Mouse (Mus musculus): ENCODE data around the gene Pef1. TPM values are rescaled to one million over a fixed set of nuclear protein-coding genes. Genes with fewer than 3 reads are reported as not detected.
A peak's percentile ranks its signal among the peaks of the same experiment; 100 is the strongest.

Pef1 gene
- polyA plus RNA-seq, 1 experiment from 2014 or later, result 68.6 TPM

- no peaks in the 10 kb centered on the region for H3K9me3 ChIP-seq (ENCODE audit: control insufficient read depth, low read length)
- no peak overlapping the region; the same call in 1 of the 2 replicates for H3K4me3 ChIP-seq (ENCODE audit: low read depth, low read length)
- H3K27me3 ChIP-seq (replicated peaks; ENCODE audit: control insufficient read depth, insufficient read depth, low read length), result peaks cover 8% of the 10 kb centered on the region
- H3K36me3 ChIP-seq (ENCODE audit: control insufficient read depth, insufficient read depth, low read length), result no peaks in the 10 kb centered on the region
- peak overlapping the region; percentile 46 for H3K9ac ChIP-seq (ENCODE audit: low read depth, low read length)
- no peak overlapping the region for H3K27ac ChIP-seq (replicated peaks; ENCODE audit: low read depth, low read length)
- H3K4me2 ChIP-seq (ENCODE audit: low read depth, low read length), result peak overlapping the region; percentile 44
- H3K4me1 ChIP-seq (ENCODE audit: control insufficient read depth, insufficient read depth, low read length), result peaks cover 35% of the 10 kb centered on the region
- no peak for DNase-seq (ENCODE audit: low spot score)
- peak; percentile 15; the same call in 1 of the 2 replicates for ATAC-seq (ENCODE audit: low read depth)
- WGBS, result 11% methylated on average over 14 of the region's 20 CpGs
Measured at GRCm38 (mm10) chr4:130163391-130163861, 61.1 kb downstream of the Pef1 start.

- Histone ChIP-seq H3K27ac (replicated peaks; ENCODE audit: low read depth, low read length) (no peak overlapping the region), H3K9me3 (ENCODE audit: control insufficient read depth, low read length) (no peaks in the 10 kb centered on the region), H3K4me1 (ENCODE audit: control insufficient read depth, insufficient read depth, low read length) (peaks cover 35% of the 10 kb centered on the region), H3K9ac (ENCODE audit: low read depth, low read length) (no peak overlapping the region), H3K36me3 (ENCODE audit: control insufficient read depth, insufficient read depth, low read length) (no peaks in the 10 kb centered on the region), H3K4me3 (ENCODE audit: low read depth, low read length) (no peak overlapping the region), H3K27me3 (replicated peaks; ENCODE audit: control insufficient read depth, insufficient read depth, low read length) (peaks cover 8% of the 10 kb centered on the region), H3K4me2 (ENCODE audit: low read depth, low read length) (no peak overlapping the region)
- ATAC-seq (ENCODE audit: low read depth) (no peak), DNase-seq (ENCODE audit: low spot score) (no peak)
- 84% methylated on average over 6 of the region's 6 CpGs for WGBS
Measured at GRCm38 (mm10) chr4:130164121-130164520, 61.8 kb downstream of the Pef1 start.

- DNase-seq (ENCODE audit: low spot score), result no peak
- no peak overlapping the region for H3K4me3 ChIP-seq (ENCODE audit: low read depth, low read length)
- H3K9me3 ChIP-seq (ENCODE audit: control insufficient read depth, low read length), result no peaks in the 10 kb centered on the region
- peaks cover 35% of the 10 kb centered on the region for H3K4me1 ChIP-seq (ENCODE audit: control insufficient read depth, insufficient read depth, low read length)
- 0 out of 2 replicates have a peak overlapping the region, but pooled peaks have one; percentile 27 for H3K9ac ChIP-seq (ENCODE audit: low read depth, low read length)
- peak overlapping the region; percentile 5; the same call in 1 of the 2 replicates for H3K4me2 ChIP-seq (ENCODE audit: low read depth, low read length)
- H3K27me3 ChIP-seq (replicated peaks; ENCODE audit: control insufficient read depth, insufficient read depth, low read length), result peaks cover 8% of the 10 kb centered on the region
- no peak overlapping the region for H3K27ac ChIP-seq (replicated peaks; ENCODE audit: low read depth, low read length)
- ATAC-seq (ENCODE audit: low read depth), result no peak
- no peaks in the 10 kb centered on the region for H3K36me3 ChIP-seq (ENCODE audit: control insufficient read depth, insufficient read depth, low read length)
- WGBS, result 66% methylated on average over 16 of the region's 18 CpGs
Measured at GRCm38 (mm10) chr4:130166061-130166460, 63.7 kb downstream of the Pef1 start.

- Histone ChIP-seq H3K4me2 (ENCODE audit: low read depth, low read length) (0 out of 2 replicates have a peak overlapping the region, but pooled peaks have one; percentile 5), H3K27ac (replicated peaks; ENCODE audit: low read depth, low read length) (no peak overlapping the region; the same call in 1 of the 2 replicates), H3K9me3 (ENCODE audit: control insufficient read depth, low read length) (no peaks in the 10 kb centered on the region), H3K27me3 (replicated peaks; ENCODE audit: control insufficient read depth, insufficient read depth, low read length) (peaks cover 5% of the 10 kb centered on the region), H3K36me3 (ENCODE audit: control insufficient read depth, insufficient read depth, low read length) (no peaks in the 10 kb centered on the region), H3K9ac (ENCODE audit: low read depth, low read length) (peak overlapping the region; percentile 32; the same call in 1 of the 2 replicates), H3K4me3 (ENCODE audit: low read depth, low read length) (no peak overlapping the region), H3K4me1 (ENCODE audit: control insufficient read depth, insufficient read depth, low read length) (peaks cover 35% of the 10 kb centered on the region)
- WGBS, result 56% methylated on average over 8 of the region's 8 CpGs
- no peak for ATAC-seq (ENCODE audit: low read depth)
- no peak for DNase-seq (ENCODE audit: low spot score)
Measured at GRCm38 (mm10) chr4:130166592-130166991, 64.2 kb downstream of the Pef1 start.

DNA sequence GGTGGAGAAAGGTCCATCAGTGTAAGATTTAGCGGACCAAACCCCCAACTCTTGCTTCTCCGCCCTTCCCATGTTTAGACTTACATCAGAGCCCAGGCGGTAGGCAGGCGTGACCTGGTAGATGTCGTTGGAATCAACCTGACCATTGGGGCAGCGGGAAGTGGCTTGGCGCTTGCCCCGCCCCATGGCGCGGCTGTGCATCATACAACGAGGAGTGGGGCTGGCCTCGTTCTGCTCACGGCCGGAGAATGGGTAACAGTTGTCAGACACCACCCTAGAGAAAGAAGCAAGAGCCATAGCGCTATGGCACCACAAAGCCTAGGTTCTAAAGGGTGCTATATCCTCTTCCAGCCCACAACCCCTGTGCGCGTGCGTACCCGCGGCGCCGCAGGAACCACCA is 65.0 kb downstream of the Pef1 start:
- no peak overlapping the region; the same call in 1 of the 2 replicates for H3K9ac ChIP-seq (ENCODE audit: low read depth, low read length)
- peak overlapping the region; percentile 34 for H3K4me2 ChIP-seq (ENCODE audit: low read depth, low read length)
- no peaks in the 10 kb centered on the region; the same call in 1 of the 2 replicates for H3K27me3 ChIP-seq (replicated peaks; ENCODE audit: control insufficient read depth, insufficient read depth, low read length)
- peaks cover 38% of the 10 kb centered on the region for H3K4me1 ChIP-seq (ENCODE audit: control insufficient read depth, insufficient read depth, low read length)
- DNase-seq (ENCODE audit: low spot score) (no peak), ATAC-seq (ENCODE audit: low read depth) (no peak)
- no peak overlapping the region for H3K4me3 ChIP-seq (ENCODE audit: low read depth, low read length)
- no peaks in the 10 kb centered on the region for H3K36me3 ChIP-seq (ENCODE audit: control insufficient read depth, insufficient read depth, low read length)
- no peaks in the 10 kb centered on the region for H3K9me3 ChIP-seq (ENCODE audit: control insufficient read depth, low read length)
- 64% methylated on average over 22 of the region's 22 CpGs for WGBS
- H3K27ac ChIP-seq (replicated peaks; ENCODE audit: low read depth, low read length), result no peak overlapping the region

DNA sequence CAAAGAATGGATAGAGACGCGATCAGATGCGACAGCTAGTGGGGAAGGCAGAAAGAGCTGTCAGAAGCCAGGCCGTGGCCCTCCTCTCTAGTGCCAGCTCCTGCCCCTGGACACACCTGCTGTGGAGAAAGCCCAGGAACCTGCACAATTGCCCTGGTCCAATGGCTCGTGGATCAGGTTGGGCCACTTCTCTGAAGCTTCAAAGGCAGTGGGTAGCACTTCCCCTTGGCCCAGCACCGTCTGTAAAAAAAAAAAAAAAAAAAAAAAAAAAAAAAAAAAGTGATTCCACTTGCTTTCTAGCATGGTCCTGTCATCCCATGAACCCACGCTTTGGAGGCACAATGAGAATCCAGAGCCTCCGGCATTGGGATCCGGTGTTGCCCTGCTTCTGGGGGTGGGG is 65.5 kb downstream of the Pef1 start:
- peak; percentile 1; the same call in 1 of the 2 replicates for ATAC-seq (ENCODE audit: low read depth)
- H3K9me3 ChIP-seq (ENCODE audit: control insufficient read depth, low read length), result no peaks in the 10 kb centered on the region
- no peak overlapping the region for H3K27ac ChIP-seq (replicated peaks; ENCODE audit: low read depth, low read length)
- H3K9ac ChIP-seq (ENCODE audit: low read depth, low read length), result 0 out of 2 replicates have a peak overlapping the region, but pooled peaks have one; percentile 17
- H3K36me3 ChIP-seq (ENCODE audit: control insufficient read depth, insufficient read depth, low read length), result no peaks in the 10 kb centered on the region
- no peak overlapping the region for H3K4me3 ChIP-seq (ENCODE audit: low read depth, low read length)
- DNase-seq (ENCODE audit: low spot score), result no peak
- peaks cover 41% of the 10 kb centered on the region for H3K4me1 ChIP-seq (ENCODE audit: control insufficient read depth, insufficient read depth, low read length)
- no peaks in the 10 kb centered on the region; the same call in 1 of the 2 replicates for H3K27me3 ChIP-seq (replicated peaks; ENCODE audit: control insufficient read depth, insufficient read depth, low read length)
- H3K4me2 ChIP-seq (ENCODE audit: low read depth, low read length), result peak overlapping the region; percentile 34
- 47% methylated on average over 9 of the region's 9 CpGs for WGBS

DNA sequence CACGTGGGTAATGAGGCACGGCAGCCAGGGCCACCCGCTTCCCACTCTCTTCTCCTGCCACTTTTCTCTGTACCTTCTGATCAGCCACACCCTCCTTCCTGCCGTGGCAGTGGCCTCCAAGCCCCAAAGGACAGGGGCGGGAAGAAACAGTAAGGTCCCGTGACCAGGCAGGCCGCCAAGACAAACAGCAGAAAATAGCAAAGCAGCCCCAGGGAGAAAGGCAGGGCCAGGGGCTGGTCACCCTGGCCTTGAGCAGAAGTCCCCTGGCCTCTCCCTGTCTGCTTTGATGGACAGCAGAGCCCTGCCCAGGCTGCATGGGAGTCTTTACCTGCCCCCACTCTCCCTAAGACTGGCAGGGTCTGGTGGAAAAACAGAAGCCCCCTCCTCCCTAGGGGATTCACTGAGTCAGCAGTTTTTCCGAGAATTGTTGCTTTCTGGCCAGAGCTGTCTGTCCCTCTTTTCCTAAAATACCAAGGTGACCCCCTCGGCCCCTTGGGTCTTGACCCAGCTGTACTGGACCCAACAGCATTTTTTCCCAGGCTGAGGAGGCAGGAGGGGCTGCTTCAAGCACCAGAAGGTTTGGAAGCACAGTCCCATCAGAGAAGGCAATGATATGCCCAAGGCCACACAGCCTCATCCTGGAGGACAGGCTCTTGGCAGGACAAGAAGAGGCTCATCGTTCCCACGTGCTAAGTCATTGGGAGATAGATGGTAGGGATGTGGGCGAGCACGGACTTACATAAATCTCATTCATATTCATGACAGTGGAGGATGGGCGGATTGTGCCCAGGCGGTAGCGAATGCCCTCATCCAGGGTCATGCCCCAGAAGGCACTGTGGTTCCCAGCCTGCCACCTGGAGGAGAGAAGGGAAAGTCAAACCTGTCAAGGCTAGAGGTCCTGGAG is 66.2 kb downstream of the Pef1 start:
- Histone ChIP-seq H3K9me3 (ENCODE audit: control insufficient read depth, low read length) (no peaks in the 10 kb centered on the region), H3K9ac (ENCODE audit: low read depth, low read length) (0 out of 2 replicates have a peak overlapping the region, but pooled peaks have one; percentile 17), H3K36me3 (ENCODE audit: control insufficient read depth, insufficient read depth, low read length) (no peaks in the 10 kb centered on the region), H3K4me3 (ENCODE audit: low read depth, low read length) (no peak overlapping the region), H3K27me3 (replicated peaks; ENCODE audit: control insufficient read depth, insufficient read depth, low read length) (peaks cover 4% of the 10 kb centered on the region; the same call in 1 of the 2 replicates), H3K4me2 (ENCODE audit: low read depth, low read length) (peak overlapping the region; percentile 34; the same call in 1 of the 2 replicates), H3K27ac (replicated peaks; ENCODE audit: low read depth, low read length) (no peak overlapping the region), H3K4me1 (ENCODE audit: control insufficient read depth, insufficient read depth, low read length) (peaks cover 35% of the 10 kb centered on the region)
- DNase-seq (ENCODE audit: low spot score) (peak; percentile 80), ATAC-seq (ENCODE audit: low read depth) (peak; percentile 35; the same call in 1 of the 2 replicates)
- 28% methylated on average over 15 of the region's 16 CpGs for WGBS

DNA sequence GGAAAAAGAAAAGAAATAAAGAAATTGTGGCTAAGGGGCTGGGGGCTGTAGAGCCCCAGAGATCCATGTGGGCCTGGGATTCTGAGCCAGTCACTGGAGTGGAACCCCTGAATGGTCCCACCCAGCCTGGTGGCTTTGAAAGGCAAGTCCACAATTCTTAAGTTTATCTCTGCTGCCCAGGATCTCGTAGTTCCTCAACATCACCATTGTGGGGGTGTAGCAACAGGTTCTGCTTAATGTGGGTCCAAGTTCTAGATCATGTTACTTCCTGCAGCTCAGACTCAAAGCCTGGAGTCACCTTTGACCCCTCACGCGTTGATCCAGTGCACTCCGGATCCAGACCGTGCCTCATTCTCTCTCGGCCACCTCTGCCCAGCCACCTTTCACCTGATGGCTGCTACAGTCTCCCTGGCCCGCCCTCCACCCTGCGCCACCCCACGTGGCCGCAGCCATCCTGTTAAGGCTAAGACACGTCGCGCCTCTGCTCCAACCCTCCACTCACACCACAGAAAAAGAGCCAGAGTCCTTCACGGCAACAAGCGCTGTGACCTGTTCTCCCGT is 67.1 kb downstream of the Pef1 start:
- H3K27me3 ChIP-seq (replicated peaks; ENCODE audit: control insufficient read depth, insufficient read depth, low read length), result peaks cover 13% of the 10 kb centered on the region
- H3K9me3 ChIP-seq (ENCODE audit: control insufficient read depth, low read length), result no peaks in the 10 kb centered on the region
- ATAC-seq (ENCODE audit: low read depth) (no peak), DNase-seq (ENCODE audit: low spot score) (no peak)
- no peak overlapping the region for H3K4me3 ChIP-seq (ENCODE audit: low read depth, low read length)
- peaks cover 38% of the 10 kb centered on the region for H3K4me1 ChIP-seq (ENCODE audit: control insufficient read depth, insufficient read depth, low read length)
- no peak overlapping the region for H3K4me2 ChIP-seq (ENCODE audit: low read depth, low read length)
- H3K27ac ChIP-seq (replicated peaks; ENCODE audit: low read depth, low read length), result no peak overlapping the region
- no peaks in the 10 kb centered on the region for H3K36me3 ChIP-seq (ENCODE audit: control insufficient read depth, insufficient read depth, low read length)
- 79% methylated on average over 16 of the region's 16 CpGs for WGBS
- no peak overlapping the region for H3K9ac ChIP-seq (ENCODE audit: low read depth, low read length)

Data from embryonic facial prominence, embryonic 14.5 days (tissue).